In the genomic region with DNA sequence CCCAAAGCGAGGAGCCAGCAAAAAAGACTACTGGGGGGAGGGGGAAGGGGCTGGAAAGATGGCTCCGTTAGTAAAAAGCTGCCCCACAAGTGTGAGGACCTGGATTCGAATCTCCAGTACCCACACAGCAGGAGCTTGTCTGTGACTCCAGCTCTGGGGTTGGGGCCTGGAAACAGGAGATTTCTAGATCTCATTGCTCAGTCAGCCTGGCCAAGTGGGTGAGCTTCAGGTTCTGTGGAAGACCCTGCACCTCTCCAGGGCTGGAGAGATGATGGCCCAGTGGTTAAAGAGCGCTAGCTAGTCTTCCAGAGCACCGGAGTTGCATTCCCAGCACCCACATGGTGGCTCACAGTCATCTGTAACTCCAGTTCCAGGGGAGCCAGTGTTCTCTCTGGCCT, we compare ENCODE assay signal across 13 mouse cellular contexts. TPM values are rescaled to one million over a fixed set of nuclear protein-coding genes. Genes with fewer than 3 reads are reported as not detected.
DNase-seq lines count a peak whose midpoint lies in the region; ATAC-seq and TF ChIP-seq lines count a peak whose summit lies in the region.
"Had no signal": no experiment of that assay in that cellular context is flagged by ENCODE, and none has a peak within 500 bp of the region (broad histone marks: within the 10 kb centered on the region; RNA-seq: fewer than 3 reads in every experiment).

No protein-coding gene starts in this region.

- no peak overlapping the region for H3K4me2 ChIP-seq in lung, embryonic 16.5 days (ENCODE audit: low read depth, low read length)
- H3K4me2 ChIP-seq in embryonic facial prominence, embryonic 15.5 days (replicated peaks): no peak overlapping the region
- no peak overlapping the region for H3K4me2 ChIP-seq in limb, embryonic 15.5 days
- H3K4me2 ChIP-seq: embryonic facial prominence, embryonic 12.5 days; hindbrain, embryonic 12.5 days; liver, embryonic 11.5 days had no signal

- peaks cover 7% of the 10 kb centered on the region for H3K4me1 ChIP-seq in kidney, adult 2 months (ENCODE audit: control insufficient read depth, insufficient read depth, low read length)
- H3K4me1 ChIP-seq in lung, embryonic 16.5 days (replicated peaks; ENCODE audit: control insufficient read depth, insufficient read depth, low read length): peaks cover 21% of the 10 kb centered on the region
- H3K4me1 ChIP-seq in embryonic facial prominence, embryonic 15.5 days: peaks cover 30% of the 10 kb centered on the region
- H3K4me1 ChIP-seq in limb, embryonic 15.5 days: peaks cover 36% of the 10 kb centered on the region

- ATAC-seq in lung, embryonic 16.5 days (ENCODE audit: low read depth): no peak
- ATAC-seq in embryonic facial prominence, embryonic 15.5 days (ENCODE audit: insufficient number of reproducible peaks, low FRiP score, low TSS enrichment, low read depth): no peak
- ATAC-seq in limb, embryonic 15.5 days (ENCODE audit: insufficient number of reproducible peaks, low FRiP score, low TSS enrichment, low read depth): no peak
- ATAC-seq: Patski had no signal

- no peak for DNase-seq in kidney, adult 2 months
- no peak for DNase-seq in kidney, adult 8-10 months
- DNase-seq in lung, postnatal 25 days (ENCODE audit: low spot score): no peak
- DNase-seq in urinary bladder, postnatal 10 days (ENCODE audit: low spot score): no peak
- DNase-seq: cerebellum, adult 9-10 months had no signal

- TF ChIP-seq POLR2A in kidney, adult 2 months (IDR thresholded peaks at IDR 0.05; ENCODE audit: low read depth, low read length): no peak

- TF ChIP-seq CTCF in kidney, adult 2 months (conservative IDR thresholded peaks at IDR 0.05; ENCODE audit: insufficient read depth, insufficient read length, low read depth, low read length): no peak

- peak overlapping the region; percentile 44 for H3K27ac ChIP-seq in kidney, adult 2 months (ENCODE audit: insufficient read depth, low read depth, low read length)
- peak overlapping the region; percentile 69 for H3K27ac ChIP-seq in lung, embryonic 16.5 days (ENCODE audit: low read length)
- H3K27ac ChIP-seq in embryonic facial prominence, embryonic 15.5 days (replicated peaks): peak overlapping the region; percentile 68
- peak overlapping the region; percentile 77 for H3K27ac ChIP-seq in limb, embryonic 15.5 days
- H3K27ac ChIP-seq: embryonic facial prominence, embryonic 12.5 days; forebrain, embryonic 10.5 days; hindbrain, embryonic 12.5 days had no signal

- H3K4me3 ChIP-seq in kidney, adult 2 months (ENCODE audit: insufficient read depth, low read depth, low read length): no peak overlapping the region
- no peak overlapping the region for H3K4me3 ChIP-seq in lung, embryonic 16.5 days (ENCODE audit: low read length)
- H3K4me3 ChIP-seq in embryonic facial prominence, embryonic 15.5 days (replicated peaks): no peak overlapping the region
- H3K4me3 ChIP-seq in limb, embryonic 15.5 days: no peak overlapping the region
- H3K4me3 ChIP-seq: embryonic facial prominence, embryonic 12.5 days; forebrain, embryonic 10.5 days; hindbrain, embryonic 12.5 days had no signal

- no peaks in the 10 kb centered on the region for H3K36me3 ChIP-seq in kidney, adult 2 months (ENCODE audit: control insufficient read depth, insufficient read depth, low read length)
- H3K36me3 ChIP-seq in lung, embryonic 16.5 days (ENCODE audit: control insufficient read depth, insufficient read depth, low read length): no peaks in the 10 kb centered on the region
- no peaks in the 10 kb centered on the region for H3K36me3 ChIP-seq in embryonic facial prominence, embryonic 15.5 days
- no peaks in the 10 kb centered on the region for H3K36me3 ChIP-seq in limb, embryonic 15.5 days
- H3K36me3 ChIP-seq: embryonic facial prominence, embryonic 12.5 days; forebrain, embryonic 10.5 days; hindbrain, embryonic 12.5 days had no signal

- no peaks in the 10 kb centered on the region for H3K9me3 ChIP-seq in lung, embryonic 16.5 days (ENCODE audit: control insufficient read depth, low read length)
- no peaks in the 10 kb centered on the region for H3K9me3 ChIP-seq in embryonic facial prominence, embryonic 15.5 days (replicated peaks)
- no peaks in the 10 kb centered on the region for H3K9me3 ChIP-seq in limb, embryonic 15.5 days
- H3K9me3 ChIP-seq: embryonic facial prominence, embryonic 12.5 days; forebrain, embryonic 10.5 days; hindbrain, embryonic 12.5 days had no signal

- H3K27me3 ChIP-seq in kidney, adult 2 months (replicated peaks; ENCODE audit: control insufficient read depth, insufficient read depth, low read length): no peaks in the 10 kb centered on the region
- no peaks in the 10 kb centered on the region for H3K27me3 ChIP-seq in lung, embryonic 16.5 days (ENCODE audit: control insufficient read depth, insufficient read depth, low read depth, low read length)
- no peaks in the 10 kb centered on the region for H3K27me3 ChIP-seq in embryonic facial prominence, embryonic 15.5 days
- H3K27me3 ChIP-seq in limb, embryonic 15.5 days: no peaks in the 10 kb centered on the region
- H3K27me3 ChIP-seq: embryonic facial prominence, embryonic 12.5 days; hindbrain, embryonic 12.5 days; Patski had no signal

- no peak overlapping the region for H3K9ac ChIP-seq in lung, embryonic 16.5 days (ENCODE audit: low read length)
- no peak overlapping the region for H3K9ac ChIP-seq in embryonic facial prominence, embryonic 15.5 days
- H3K9ac ChIP-seq in limb, embryonic 15.5 days: no peak overlapping the region
- H3K9ac ChIP-seq: embryonic facial prominence, embryonic 12.5 days; hindbrain, embryonic 12.5 days had no signal

- 70% methylated on average over 5 of the region's 5 CpGs for WGBS in kidney, adult 2 months
- WGBS in lung, embryonic 16.5 days: 57% methylated on average over 5 of the region's 5 CpGs
- 73% methylated on average over 5 of the region's 5 CpGs for WGBS in embryonic facial prominence, embryonic 15.5 days
- 55% methylated on average over 5 of the region's 5 CpGs for WGBS in limb, embryonic 15.5 days

RNA-seq across cellular contexts. Expression of a gene that starts 25.6 kb away (rescaled TPM):
- 8.0 and 8.6 TPM in 2 replicates for polyA plus RNA-seq in kidney, adult 2 months (2012; rRNA removed)
- 3.7 and 4.5 TPM in 2 replicates for polyA plus RNA-seq in lung, embryonic 16.5 days (2015; fragmentation: Nextera tagmentation; extraction: Ambion mirVana)
- polyA plus RNA-seq in embryonic facial prominence, embryonic 15.5 days (2015; fragmentation: Nextera tagmentation; extraction: Ambion mirVana): 5.1 and 5.3 TPM in 2 replicates
- polyA plus RNA-seq in limb, embryonic 15.5 days (2015; fragmentation: Nextera tagmentation; extraction: Ambion mirVana): 4.3 and 5.3 TPM in 2 replicates
